Mouse (Mus musculus): ENCODE measurements around the gene Utp4.

DNA sequence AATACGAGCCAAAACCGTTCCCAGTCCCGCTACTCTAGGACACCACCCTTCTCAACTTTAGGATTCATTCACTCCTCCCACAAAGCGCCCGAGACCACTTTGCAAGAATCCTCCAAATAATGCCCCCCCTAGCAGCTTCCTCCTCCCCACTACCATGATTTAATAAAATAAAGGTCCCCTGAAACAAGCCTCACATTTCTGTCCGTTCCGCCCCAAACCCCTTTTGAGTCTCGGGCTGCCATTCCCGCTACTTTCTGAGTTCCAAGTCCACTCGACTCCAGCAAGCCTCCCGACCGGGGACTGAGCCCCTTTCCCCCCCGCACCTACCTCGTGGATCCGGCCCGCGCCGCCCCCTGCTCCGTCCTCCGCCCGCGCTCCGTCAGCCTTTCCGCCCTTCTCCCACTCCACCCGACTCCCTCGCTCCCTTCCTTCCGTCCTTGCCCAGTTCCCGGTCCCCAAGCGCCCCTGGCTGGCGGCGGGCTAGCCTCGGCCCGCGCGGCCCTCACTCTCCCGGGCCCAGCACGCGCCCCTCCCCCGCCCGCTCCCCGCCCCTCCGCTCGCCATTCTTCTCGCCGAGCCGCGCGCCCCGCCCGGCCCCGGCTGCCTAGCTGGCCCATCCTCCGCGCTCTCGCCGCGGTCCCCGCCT lies 507 bp upstream of the Utp4 start:
- no peak for TF ChIP-seq CTCF (IDR thresholded peaks at IDR 0.05; ENCODE audit: low read depth, low read length)
- TF ChIP-seq POLR2A (IDR thresholded peaks at IDR 0.05; ENCODE audit: extremely low read depth, insufficient read depth, low read length): no peak

Measured in liver, adult 2 months (tissue).